Mouse (Mus musculus) embryonic facial prominence, embryonic 12.5 days (tissue): ENCODE results near the gene Cox6b2. TPM values are rescaled to one million over a fixed set of nuclear protein-coding genes. Genes with fewer than 3 reads are reported as not detected.

Experiments used
- ATAC-seq: fragments of 200-750 bp; cut with Nextera tagmentation; 2 replicates; pipeline ENCODE4 v1.8.0; 2017; ENCODE audit not compliant: insufficient number of reproducible peaks, insufficient read depth, low FRiP score, low TSS enrichment
- H3K27ac ChIP-seq: fragments of 300-500 bp; sonication (generic); 2 replicates; pipeline ENCODE4 v1.5.1; 2016; ENCODE audit warnings: mild to moderate bottlenecking
- H3K27me3 ChIP-seq: fragments of 300-500 bp; sonication (generic); 2 replicates; pipeline ENCODE4 v1.6.1; 2016; ENCODE audit warnings: mild to moderate bottlenecking, moderate library complexity
- H3K36me3 ChIP-seq: fragments of 300-500 bp; sonication (generic); 2 replicates; pipeline ENCODE4 v1.6.1; 2016; ENCODE audit warnings: mild to moderate bottlenecking
- H3K4me1 ChIP-seq: fragments of 300-500 bp; sonication (generic); 2 replicates; pipeline ENCODE4 v1.6.1; 2016
- H3K4me2 ChIP-seq: fragments of 300-500 bp; sonication (generic); replicated peaks from 2 replicates; pipeline ENCODE4 v1.6.1; 2016; ENCODE audit warnings: mild to moderate bottlenecking, moderate library complexity
- H3K4me3 ChIP-seq: fragments of 300-500 bp; sonication (generic); 2 replicates; pipeline ENCODE4 v1.5.1; 2016; ENCODE audit warnings: mild to moderate bottlenecking
- H3K9ac ChIP-seq: fragments of 300-500 bp; sonication (generic); 2 replicates; pipeline ENCODE4 v1.6.1; 2016; ENCODE audit warnings: mild to moderate bottlenecking, moderate library complexity
- H3K9me3 ChIP-seq: fragments of 300-500 bp; sonication (generic); 2 replicates; pipeline ENCODE4 v1.6.1; 2016; ENCODE audit warnings: mild to moderate bottlenecking, moderate library complexity
- WGBS: fragments of 180-500 bp; shearing (Covaris S2); methylation state at CpG from one replicate; pipeline ENCODE4 v1.1.7; 2016; 5-methylcytosine and 5-hydroxymethylcytosine counted together
- polyA plus RNA-seq: library from polyadenylated mRNA; unstranded; fragments of >200 nt; fragmentation: Nextera tagmentation; extraction: Ambion mirVana; gene quantifications from 2 replicates; pipeline ENCODE4 v1.2.1, GENCODE M21; 2016

The Cox6b2 gene
- polyA plus RNA-seq, 1 experiment from 2014 or later, result 66.1 TPM

DNA sequence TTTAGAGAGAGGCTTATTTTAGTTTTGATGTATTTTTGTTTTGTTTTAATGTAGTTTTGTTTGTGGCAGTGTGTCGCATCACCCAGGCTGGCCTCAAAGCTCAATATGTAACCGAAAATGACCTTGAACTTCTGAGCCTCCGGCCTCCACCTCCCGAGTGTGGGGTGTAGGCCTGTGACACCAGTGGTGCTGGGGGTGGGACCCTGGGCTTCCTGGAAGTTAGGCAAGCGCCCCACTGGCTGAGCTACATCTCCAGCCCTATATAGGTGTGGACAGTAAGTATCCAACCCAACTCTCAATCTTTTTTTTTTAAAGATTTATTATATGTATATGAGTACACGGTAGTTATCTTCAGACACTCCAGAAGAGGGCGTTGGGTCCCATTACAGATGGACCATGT is 49.7 kb downstream of the Cox6b2 start:
- ATAC-seq, result no peak

DNA sequence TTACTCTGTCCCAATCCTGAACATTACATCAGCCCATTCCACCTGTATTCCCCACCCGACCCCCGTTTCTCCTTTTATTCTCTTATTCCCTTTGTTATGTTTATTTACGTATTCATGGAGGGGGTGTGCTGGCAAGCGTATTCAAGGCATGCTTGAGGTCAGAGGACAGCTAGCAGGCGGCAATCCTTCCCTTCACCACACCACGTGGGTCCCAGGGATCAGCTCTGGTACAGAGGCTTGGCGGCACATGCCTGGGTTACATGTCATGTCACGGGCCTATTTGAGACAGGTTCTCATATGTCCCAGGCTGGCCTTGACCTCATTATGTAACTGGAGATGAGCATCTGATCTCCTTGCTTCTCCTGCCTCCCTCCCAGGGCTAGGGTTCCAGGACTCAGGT is 50.6 kb downstream of the Cox6b2 start:
- no peak overlapping the region for H3K4me3 ChIP-seq
- H3K4me1 ChIP-seq, result peaks cover 9% of the 10 kb centered on the region; the same call in 1 of the 2 replicates
- WGBS, result 29% methylated on average over 8 of the region's 8 CpGs
- H3K4me2 ChIP-seq, result no peak overlapping the region
- H3K9me3 ChIP-seq, result no peaks in the 10 kb centered on the region
- H3K27me3 ChIP-seq, result no peaks in the 10 kb centered on the region
- H3K9ac ChIP-seq, result no peak overlapping the region
- H3K27ac ChIP-seq, result no peak overlapping the region
- ATAC-seq, result no peak
- H3K36me3 ChIP-seq, result peaks cover 67% of the 10 kb centered on the region

More for the DNA sequence above, 49.7 kb downstream of the Cox6b2 start:
- Histone ChIP-seq H3K27ac (no peak overlapping the region), H3K4me2 (no peak overlapping the region), H3K4me3 (no peak overlapping the region), H3K9me3 (no peaks in the 10 kb centered on the region), H3K36me3 (peaks cover 71% of the 10 kb centered on the region), H3K27me3 (no peaks in the 10 kb centered on the region), H3K9ac (no peak overlapping the region), H3K4me1 (peaks cover 9% of the 10 kb centered on the region; the same call in 1 of the 2 replicates)
- 95% methylated on average over 7 of the region's 7 CpGs for WGBS

Other genes starting within 250 kb of the Cox6b2 start
- gene Tnnt1, start 236.7 kb downstream of the Cox6b2 start, polyA plus RNA-seq, result 114 and 135 TPM in 2 replicates
- gene Tnni3, start 228.9 kb downstream of the Cox6b2 start, polyA plus RNA-seq, result 4.4 and 4.6 TPM in 2 replicates
- gene Dnaaf3, start 220.6 kb downstream of the Cox6b2 start, polyA plus RNA-seq, result 2.2 and 2.9 TPM in 2 replicates
- gene Syt5, start 205.6 kb downstream of the Cox6b2 start, polyA plus RNA-seq, result 5.9 and 8.8 TPM in 2 replicates
- gene Ptprh, start 149.1 kb downstream of the Cox6b2 start, polyA plus RNA-seq, result not detected in 2 replicates
- 1.9 and 2.2 TPM in 2 replicates for gene Tmem86b, start 121.7 kb downstream of the Cox6b2 start, polyA plus RNA-seq
- gene Ppp6r1, start 94.1 kb downstream of the Cox6b2 start, polyA plus RNA-seq, result 10.6 and 11.7 TPM in 2 replicates
- 103 and 107 TPM in 2 replicates for gene Hspbp1, start 68.0 kb downstream of the Cox6b2 start, polyA plus RNA-seq
- 2.8 and 3.6 TPM in 2 replicates for gene Brsk1, start 62.5 kb downstream of the Cox6b2 start, polyA plus RNA-seq
- gene Tmem150b, start 27.8 kb downstream of the Cox6b2 start, polyA plus RNA-seq, result 0.33 TPM in 1 of 2 replicates, not detected in the other
- 71.1 and 77.3 TPM in 2 replicates for gene Kmt5c, start 13.0 kb downstream of the Cox6b2 start, polyA plus RNA-seq
- not detected in 2 replicates for gene Fam71e2, start 18.2 kb upstream of the Cox6b2 start, polyA plus RNA-seq
- gene Il11, start 29.8 kb upstream of the Cox6b2 start, polyA plus RNA-seq, result 0.10 TPM in 1 of 2 replicates, not detected in the other
- not detected in 2 replicates for gene Tmem190, start 29.8 kb upstream of the Cox6b2 start, polyA plus RNA-seq
- gene Tmem238, start 36.6 kb upstream of the Cox6b2 start, polyA plus RNA-seq, result 5.8 and 6.2 TPM in 2 replicates
- 388 and 404 TPM in 2 replicates for gene Rpl28, start 39.8 kb upstream of the Cox6b2 start, polyA plus RNA-seq
- 422 and 452 TPM in 2 replicates for gene Ube2s, start 59.5 kb upstream of the Cox6b2 start, polyA plus RNA-seq
- gene Shisa7, start 91.6 kb upstream of the Cox6b2 start, polyA plus RNA-seq, result 0.48 and 0.52 TPM in 2 replicates
- 4.1 and 4.4 TPM in 2 replicates for gene Isoc2b, start 117.2 kb upstream of the Cox6b2 start, polyA plus RNA-seq
- gene Isoc2a, start 124.1 kb upstream of the Cox6b2 start, polyA plus RNA-seq, result 0.74 and 0.93 TPM in 2 replicates
- gene Gm36210, start 153.4 kb upstream of the Cox6b2 start, polyA plus RNA-seq, result not detected in 2 replicates
- 4.0 and 4.3 TPM in 2 replicates for gene Zfp628, start 162.1 kb upstream of the Cox6b2 start, polyA plus RNA-seq
- gene Nat14, start 168.9 kb upstream of the Cox6b2 start, polyA plus RNA-seq, result 5.4 and 7.7 TPM in 2 replicates
- 1.5 and 1.6 TPM in 2 replicates for gene Ssc5d, start 172.7 kb upstream of the Cox6b2 start, polyA plus RNA-seq
- 0.20 and 0.32 TPM in 2 replicates for gene Sbk2, start 211.3 kb upstream of the Cox6b2 start, polyA plus RNA-seq
- 0.06 TPM in 1 of 2 replicates, not detected in the other for gene Sbk3, start 218.1 kb upstream of the Cox6b2 start, polyA plus RNA-seq
- 43.3 and 46.7 TPM in 2 replicates for gene Zfp579, start 243.1 kb upstream of the Cox6b2 start, polyA plus RNA-seq